In the genomic region with DNA sequence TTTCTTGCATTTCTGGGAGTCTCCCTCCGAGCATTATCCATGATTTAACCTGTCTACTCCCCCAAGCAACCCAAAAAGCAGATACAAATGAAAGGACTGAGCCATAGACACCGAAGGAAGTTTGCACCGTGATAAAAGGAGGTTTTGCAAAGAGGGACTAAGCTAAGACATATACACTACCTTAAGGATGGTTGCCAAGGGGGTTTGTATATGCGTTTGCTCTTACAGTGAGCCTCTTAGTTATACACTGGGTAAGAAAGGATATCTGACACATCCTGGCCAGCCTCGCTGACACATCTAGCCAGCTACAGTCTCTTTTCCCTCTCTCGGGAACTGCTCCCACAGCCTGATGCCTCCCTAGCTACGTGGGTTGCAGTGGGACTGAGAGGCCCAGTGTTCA, we compare ENCODE assay signal across 9 mouse cellular contexts. TPM values are rescaled to one million over a fixed set of nuclear protein-coding genes. Genes with fewer than 3 reads are reported as not detected.
DNase-seq lines count a peak whose midpoint lies in the region; ATAC-seq and TF ChIP-seq lines count a peak whose summit lies in the region.
"Had no signal": no experiment of that assay in that cellular context is flagged by ENCODE, and none has a peak within 500 bp of the region (broad histone marks: within the 10 kb centered on the region; RNA-seq: fewer than 3 reads in every experiment).

No protein-coding gene starts in this region.

- no peak for TF ChIP-seq CTCF in gastrocnemius, adult 2 months (IDR thresholded peaks at IDR 0.05)

- H3K4me2 ChIP-seq in midbrain, embryonic 13.5 days (replicated peaks), result no peak overlapping the region
- peak overlapping the region; percentile 75 for H3K4me2 ChIP-seq in limb, embryonic 12.5 days
- peak overlapping the region; percentile 71 for H3K4me2 ChIP-seq in stomach, embryonic 16.5 days (ENCODE audit: low read depth, low read length)

- no peaks in the 10 kb centered on the region for H3K9me3 ChIP-seq in midbrain, embryonic 10.5 days (replicated peaks)
- no peaks in the 10 kb centered on the region for H3K9me3 ChIP-seq in midbrain, embryonic 13.5 days
- H3K9me3 ChIP-seq in limb, embryonic 12.5 days, result no peaks in the 10 kb centered on the region
- no peaks in the 10 kb centered on the region for H3K9me3 ChIP-seq in stomach, embryonic 16.5 days (replicated peaks; ENCODE audit: control insufficient read depth, low read length)

- peak overlapping the region; percentile 75 for H3K27ac ChIP-seq in gastrocnemius, adult 2 months
- 0 out of 2 replicates have a peak overlapping the region, but pooled peaks have one; percentile 77 for H3K27ac ChIP-seq in midbrain, embryonic 10.5 days (replicated peaks)
- no peak overlapping the region for H3K27ac ChIP-seq in midbrain, embryonic 13.5 days
- peak overlapping the region; percentile 80; the same call in 1 of the 2 replicates for H3K27ac ChIP-seq in limb, embryonic 12.5 days
- H3K27ac ChIP-seq in stomach, embryonic 16.5 days (ENCODE audit: low read length), result peak overlapping the region; percentile 72

- 71% methylated on average over 7 of the region's 7 CpGs for WGBS in midbrain, embryonic 10.5 days
- 72% methylated on average over 7 of the region's 7 CpGs for WGBS in midbrain, embryonic 13.5 days
- WGBS in limb, embryonic 12.5 days, result 61% methylated on average over 7 of the region's 7 CpGs
- 55% methylated on average over 7 of the region's 7 CpGs for WGBS in stomach, embryonic 16.5 days

- H3K9ac ChIP-seq in midbrain, embryonic 13.5 days (replicated peaks), result no peak overlapping the region
- 0 out of 2 replicates have a peak overlapping the region, but pooled peaks have one; percentile 47 for H3K9ac ChIP-seq in limb, embryonic 12.5 days (replicated peaks)
- peak overlapping the region; percentile 68; the same call in 1 of the 2 replicates for H3K9ac ChIP-seq in stomach, embryonic 16.5 days (ENCODE audit: low read length)

- no peaks in the 10 kb centered on the region for H3K27me3 ChIP-seq in midbrain, embryonic 10.5 days (ENCODE audit: low read depth, poor library complexity, severe bottlenecking)
- H3K27me3 ChIP-seq in midbrain, embryonic 13.5 days, result no peaks in the 10 kb centered on the region
- H3K27me3 ChIP-seq in limb, embryonic 12.5 days, result no peaks in the 10 kb centered on the region; the same call in 1 of the 2 replicates
- no peaks in the 10 kb centered on the region for H3K27me3 ChIP-seq in stomach, embryonic 16.5 days (ENCODE audit: control insufficient read depth, insufficient read depth, low read length)

- no peak overlapping the region for H3K4me3 ChIP-seq in gastrocnemius, adult 2 months
- H3K4me3 ChIP-seq in midbrain, embryonic 10.5 days, result peak overlapping the region; percentile 41; the same call in 1 of the 2 replicates
- H3K4me3 ChIP-seq in midbrain, embryonic 13.5 days (replicated peaks), result no peak overlapping the region
- H3K4me3 ChIP-seq in limb, embryonic 12.5 days (replicated peaks), result no peak overlapping the region; the same call in 1 of the 2 replicates
- no peak overlapping the region for H3K4me3 ChIP-seq in stomach, embryonic 16.5 days (replicated peaks; ENCODE audit: low read length)

- peaks cover 16% of the 10 kb centered on the region for H3K4me1 ChIP-seq in midbrain, embryonic 10.5 days
- peaks cover 12% of the 10 kb centered on the region for H3K4me1 ChIP-seq in midbrain, embryonic 13.5 days (replicated peaks)
- H3K4me1 ChIP-seq in limb, embryonic 12.5 days (replicated peaks), result peaks cover 18% of the 10 kb centered on the region
- H3K4me1 ChIP-seq in stomach, embryonic 16.5 days (ENCODE audit: control insufficient read depth, insufficient read depth, low read length), result peaks cover 16% of the 10 kb centered on the region

- H3K36me3 ChIP-seq in midbrain, embryonic 10.5 days, result no peaks in the 10 kb centered on the region
- no peaks in the 10 kb centered on the region for H3K36me3 ChIP-seq in midbrain, embryonic 13.5 days
- H3K36me3 ChIP-seq in limb, embryonic 12.5 days, result peaks cover 15% of the 10 kb centered on the region; the same call in 1 of the 2 replicates
- no peaks in the 10 kb centered on the region for H3K36me3 ChIP-seq in stomach, embryonic 16.5 days (ENCODE audit: control insufficient read depth, insufficient read depth, low read length)

- ATAC-seq in midbrain, embryonic 13.5 days, result no peak
- no peak for ATAC-seq in limb, embryonic 12.5 days (ENCODE audit: insufficient number of reproducible peaks, insufficient read depth, low FRiP score, low TSS enrichment, low read depth)
- ATAC-seq in stomach, embryonic 16.5 days (ENCODE audit: insufficient read depth, low FRiP score), result no peak

- intact Hi-C loops in gastrocnemius, adult 2 months (cut with DNase I), result no loop called here

- no peak for DNase-seq in gastrocnemius, adult 2 months
- no peak for DNase-seq in gastrocnemius, adult 18-20 months (ENCODE audit: low spot score)
- no peak for DNase-seq in midbrain, embryonic 10.5 days (ENCODE audit: low spot score)
- no peak for DNase-seq in adrenal gland, postnatal 25 days
- no peak for DNase-seq in adrenal gland, adult 18-20 months (ENCODE audit: low spot score in 2 of 2)

RNA-seq across cellular contexts. Expression of gene AI837181, which starts 9.0 kb away (rescaled TPM):
- 10 to 100 TPM; 34.0 to 38.0 TPM for total RNA-seq in gastrocnemius, adult 2 months (2021)
- total RNA-seq in gastrocnemius, adult 18-20 months (2021), result 10 to 100 TPM; 32.9 to 36.2 TPM
- polyA plus RNA-seq in midbrain, embryonic 10.5 days (2016; fragmentation: Nextera tagmentation; extraction: Ambion mirVana), result 45.1 and 48.5 TPM in 2 replicates
- 51.6 and 60.3 TPM in 2 replicates for polyA plus RNA-seq in midbrain, embryonic 13.5 days (2015; fragmentation: Nextera tagmentation; extraction: Ambion mirVana)
- 65.0 and 69.1 TPM in 2 replicates for polyA plus RNA-seq in limb, embryonic 12.5 days (2016; fragmentation: Nextera tagmentation; extraction: Ambion mirVana)
- 14.3 and 14.8 TPM in 2 replicates for polyA plus RNA-seq in stomach, embryonic 16.5 days (2015; fragmentation: Nextera tagmentation; extraction: Ambion mirVana)
- 43.1 and 51.1 TPM in 2 replicates for total RNA-seq in adrenal gland, postnatal 25 days (2021)
- 10 to 100 TPM; 46.5 to 47.2 TPM for total RNA-seq in adrenal gland, adult 18-20 months (2021)

RNA-seq across cellular contexts. Expression of gene Drap1, which starts 9.2 kb away (rescaled TPM):
- total RNA-seq in gastrocnemius, adult 2 months (2021), result 100 to 1,000 TPM; 503 to 688 TPM
- 100 to 1,000 TPM; 587 to 651 TPM for total RNA-seq in gastrocnemius, adult 18-20 months (2021)
- 221 and 228 TPM in 2 replicates for polyA plus RNA-seq in midbrain, embryonic 10.5 days (2016; fragmentation: Nextera tagmentation; extraction: Ambion mirVana)
- 303 and 313 TPM in 2 replicates for polyA plus RNA-seq in midbrain, embryonic 13.5 days (2015; fragmentation: Nextera tagmentation; extraction: Ambion mirVana)
- polyA plus RNA-seq in limb, embryonic 12.5 days (2016; fragmentation: Nextera tagmentation; extraction: Ambion mirVana), result 310 and 324 TPM in 2 replicates
- 203 and 207 TPM in 2 replicates for polyA plus RNA-seq in stomach, embryonic 16.5 days (2015; fragmentation: Nextera tagmentation; extraction: Ambion mirVana)
- total RNA-seq in adrenal gland, postnatal 25 days (2021), result 182 and 221 TPM in 2 replicates
- total RNA-seq in adrenal gland, adult 18-20 months (2021), result 100 to 1,000 TPM; 266 to 283 TPM

RNA-seq across cellular contexts. Expression of gene Fosl1, which starts 13.4 kb away (rescaled TPM):
- total RNA-seq in gastrocnemius, adult 2 months (2021), result not detected
- total RNA-seq in gastrocnemius, adult 18-20 months (2021), result under 1 TPM; 0.17 to 0.34 TPM
- polyA plus RNA-seq in midbrain, embryonic 10.5 days (2016; fragmentation: Nextera tagmentation; extraction: Ambion mirVana), result not detected in 2 replicates
- not detected in 2 replicates for polyA plus RNA-seq in midbrain, embryonic 13.5 days (2015; fragmentation: Nextera tagmentation; extraction: Ambion mirVana)
- polyA plus RNA-seq in limb, embryonic 12.5 days (2016; fragmentation: Nextera tagmentation; extraction: Ambion mirVana), result not detected in 2 replicates
- not detected in 2 replicates for polyA plus RNA-seq in stomach, embryonic 16.5 days (2015; fragmentation: Nextera tagmentation; extraction: Ambion mirVana)
- not detected in 2 replicates for total RNA-seq in adrenal gland, postnatal 25 days (2021)
- total RNA-seq in adrenal gland, adult 18-20 months (2021), result 1 to 10 TPM; 1.1 to 4.9 TPM
- total RNA-seq: left cerebral cortex, adult 8-10 months had no signal

RNA-seq across cellular contexts. Expression of gene Ccdc85b, which starts 23.7 kb away (rescaled TPM):
- 1 to 10 TPM; 3.9 to 7.2 TPM for total RNA-seq in gastrocnemius, adult 2 months (2021)
- 1 to 10 TPM; 4.0 to 5.1 TPM for total RNA-seq in gastrocnemius, adult 18-20 months (2021)
- 5.5 and 6.0 TPM in 2 replicates for polyA plus RNA-seq in midbrain, embryonic 10.5 days (2016; fragmentation: Nextera tagmentation; extraction: Ambion mirVana)
- 6.9 and 9.7 TPM in 2 replicates for polyA plus RNA-seq in midbrain, embryonic 13.5 days (2015; fragmentation: Nextera tagmentation; extraction: Ambion mirVana)
- 10.4 and 10.8 TPM in 2 replicates for polyA plus RNA-seq in limb, embryonic 12.5 days (2016; fragmentation: Nextera tagmentation; extraction: Ambion mirVana)
- 4.7 and 5.7 TPM in 2 replicates for polyA plus RNA-seq in stomach, embryonic 16.5 days (2015; fragmentation: Nextera tagmentation; extraction: Ambion mirVana)
- 7.2 and 10.9 TPM in 2 replicates for total RNA-seq in adrenal gland, postnatal 25 days (2021)
- total RNA-seq in adrenal gland, adult 18-20 months (2021), result 1 to 10 TPM; 6.4 TPM

RNA-seq across cellular contexts. Expression of gene Fibp, which starts 26.5 kb away (rescaled TPM):
- 10 to 100 TPM; 33.9 to 35.8 TPM for total RNA-seq in gastrocnemius, adult 2 months (2021)
- total RNA-seq in gastrocnemius, adult 18-20 months (2021), result 10 to 100 TPM; 33.7 to 38.5 TPM
- polyA plus RNA-seq in midbrain, embryonic 10.5 days (2016; fragmentation: Nextera tagmentation; extraction: Ambion mirVana), result 98.0 and 111 TPM in 2 replicates
- polyA plus RNA-seq in midbrain, embryonic 13.5 days (2015; fragmentation: Nextera tagmentation; extraction: Ambion mirVana), result 183 and 192 TPM in 2 replicates
- 130 and 140 TPM in 2 replicates for polyA plus RNA-seq in limb, embryonic 12.5 days (2016; fragmentation: Nextera tagmentation; extraction: Ambion mirVana)
- 98.3 and 102 TPM in 2 replicates for polyA plus RNA-seq in stomach, embryonic 16.5 days (2015; fragmentation: Nextera tagmentation; extraction: Ambion mirVana)
- 53.7 and 100 TPM in 2 replicates for total RNA-seq in adrenal gland, postnatal 25 days (2021)
- total RNA-seq in adrenal gland, adult 18-20 months (2021), result 10 to 100 TPM; 75.0 to 82.0 TPM
